In the genomic region with DNA sequence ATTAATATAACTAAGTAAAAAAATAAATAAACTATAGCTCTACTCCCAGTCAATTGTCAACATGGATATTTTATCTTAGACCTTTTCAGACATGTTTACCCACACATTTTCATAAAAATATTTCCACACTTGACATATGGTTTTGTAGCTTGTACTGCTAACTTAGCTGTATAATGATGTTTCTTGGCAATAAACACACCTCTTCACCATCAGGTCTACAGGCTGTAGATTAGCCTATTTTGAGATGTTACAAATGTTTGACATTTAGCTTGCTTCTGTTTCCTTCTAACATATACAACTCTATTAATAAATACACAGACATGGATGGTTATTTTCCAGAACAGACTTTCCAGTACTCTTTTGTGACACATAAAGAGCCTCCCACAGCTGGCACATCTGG, we compare ENCODE assay signal across 28 mouse cellular contexts.
"Had no signal": no experiment of that assay in that cellular context is flagged by ENCODE, and none has a peak within 500 bp of the region (broad histone marks: within the 10 kb centered on the region; RNA-seq: fewer than 3 reads in every experiment).

No protein-coding gene starts in this region.

- H3K4me1 ChIP-seq: embryonic facial prominence, embryonic 10.5 days; embryonic facial prominence, embryonic 12.5 days; embryonic facial prominence, embryonic 13.5 days; embryonic facial prominence, embryonic 15.5 days; forebrain, embryonic 10.5 days; forebrain, embryonic 12.5 days; forebrain, embryonic 13.5 days; forebrain, embryonic 15.5 days had no signal

- H3K4me3 ChIP-seq: embryonic facial prominence, embryonic 10.5 days; embryonic facial prominence, embryonic 12.5 days; embryonic facial prominence, embryonic 13.5 days; embryonic facial prominence, embryonic 15.5 days; erythroblast, embryonic 14.5 days; forebrain, embryonic 10.5 days; forebrain, embryonic 12.5 days; forebrain, embryonic 13.5 days; forebrain, embryonic 15.5 days; gastrocnemius, adult 2 months had no signal

- H3K27ac ChIP-seq: embryonic facial prominence, embryonic 10.5 days; embryonic facial prominence, embryonic 12.5 days; embryonic facial prominence, embryonic 13.5 days; embryonic facial prominence, embryonic 15.5 days; forebrain, embryonic 10.5 days; forebrain, embryonic 12.5 days; forebrain, embryonic 13.5 days; forebrain, embryonic 15.5 days; gastrocnemius, adult 2 months had no signal

- ATAC-seq: forebrain, embryonic 13.5 days; forebrain, embryonic 14.5 days; forebrain, embryonic 15.5 days; forebrain, embryonic 16.5 days; forebrain, postnatal 0 days had no signal

- H3K9ac ChIP-seq: embryonic facial prominence, embryonic 12.5 days; embryonic facial prominence, embryonic 13.5 days; embryonic facial prominence, embryonic 15.5 days; forebrain, embryonic 12.5 days; forebrain, embryonic 13.5 days; forebrain, embryonic 15.5 days; forebrain, postnatal 0 days had no signal

- H3K36me3 ChIP-seq: embryonic facial prominence, embryonic 10.5 days; embryonic facial prominence, embryonic 12.5 days; embryonic facial prominence, embryonic 13.5 days; embryonic facial prominence, embryonic 15.5 days; forebrain, embryonic 10.5 days; forebrain, embryonic 12.5 days; forebrain, embryonic 15.5 days had no signal

- H3K27me3 ChIP-seq: embryonic facial prominence, embryonic 12.5 days; embryonic facial prominence, embryonic 13.5 days; embryonic facial prominence, embryonic 15.5 days; forebrain, embryonic 12.5 days; forebrain, embryonic 13.5 days; forebrain, embryonic 15.5 days had no signal

- H3K9me3 ChIP-seq: embryonic facial prominence, embryonic 10.5 days; embryonic facial prominence, embryonic 12.5 days; embryonic facial prominence, embryonic 13.5 days; embryonic facial prominence, embryonic 15.5 days; forebrain, embryonic 10.5 days; forebrain, embryonic 12.5 days; forebrain, embryonic 13.5 days; forebrain, embryonic 15.5 days had no signal

- DNase-seq: cerebellum, adult 2 months; cerebellum, adult 8-10 months; cerebellum, adult 9-10 months; cerebellum, adult 9-11 months; cerebellum, postnatal 10 days; cerebellum, postnatal 14 days; cerebellum, postnatal 25 days; cerebellum, postnatal 36 days; embryo, embryonic 11 days; forebrain, postnatal 0 days; gastrocnemius, adult 2 months; gastrocnemius, postnatal 10 days; gastrocnemius, postnatal 14 days; gastrocnemius, postnatal 25 days; gastrocnemius, postnatal 36 days; heart, adult 11 months; heart, adult 18-20 months had no signal

- H3K4me2 ChIP-seq: embryonic facial prominence, embryonic 12.5 days; embryonic facial prominence, embryonic 13.5 days; embryonic facial prominence, embryonic 15.5 days; forebrain, embryonic 12.5 days; forebrain, embryonic 13.5 days; forebrain, embryonic 15.5 days had no signal
